Mouse (Mus musculus): Measurements from ENCODE around the gene Psmd4. TPM values are rescaled to one million over a fixed set of nuclear protein-coding genes. Genes with fewer than 3 reads are reported as not detected.

Psmd4 gene
- polyA plus RNA-seq (2012; fragmentation: generic; extraction: Trizol): 338 TPM

DNA sequence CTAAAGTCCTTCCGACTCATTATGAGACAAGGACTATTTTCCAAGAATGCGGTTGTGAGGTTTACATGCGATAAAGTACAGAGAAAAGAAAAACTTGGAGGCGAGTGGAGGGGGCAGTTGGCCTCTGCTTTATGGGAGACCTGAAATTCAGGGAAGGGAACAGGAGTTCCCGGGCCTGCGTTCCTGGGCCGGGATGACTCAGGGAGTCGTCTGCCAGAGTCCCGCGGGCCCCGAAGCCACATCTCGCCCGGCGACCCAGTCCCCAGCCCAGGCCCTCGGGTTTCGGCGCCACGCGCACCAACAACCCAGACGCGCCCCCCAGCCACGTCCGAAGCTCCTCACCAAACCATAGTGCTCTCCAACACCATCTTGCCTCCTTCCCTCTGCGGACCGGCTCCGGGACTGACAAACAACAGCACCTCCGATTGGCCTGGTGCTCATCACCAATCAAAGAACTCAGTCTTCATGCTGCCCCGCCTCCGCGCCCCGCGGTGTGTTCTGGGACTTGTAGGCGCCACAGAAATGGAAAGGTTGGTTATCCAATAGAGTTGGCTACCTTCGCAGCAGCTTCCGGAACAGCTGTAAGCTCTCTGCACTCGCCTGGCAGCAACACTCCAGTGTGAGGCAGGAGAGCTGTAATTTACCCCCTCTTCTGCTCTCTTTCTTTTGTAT lies at the start of gene Psmd4:
Gene Psmd4, minus strand, starts transcription at position 449 of the 672 bp plus-strand sequence.
- peaks cover 48% of the 10 kb centered on the region for H3K79me2 ChIP-seq (ENCODE audit: control insufficient read depth, insufficient read depth)
- TF ChIP-seq MYOD1 (IDR thresholded peaks at IDR 0.05; ENCODE audit: control insufficient read depth in 1 of 3, insufficient read length in 2 of 3, low read depth in 2 of 3) (peak in 2 of 3 experiments; percentile 53 to 79), POLR2AphosphoS2 (IDR thresholded peaks at IDR 0.05; ENCODE audit: insufficient read length, low read depth) (peak; percentile 91), E2F4 (IDR thresholded peaks at IDR 0.05; ENCODE audit: insufficient read depth) (no peak), MYOG (IDR thresholded peaks at IDR 0.05; ENCODE audit: control insufficient read depth in 1 of 3, insufficient read depth in 1 of 3, insufficient read length in 2 of 3, low read depth in 2 of 3) (peak; percentile 34 to 79 (median 70)), POLR2A (IDR thresholded peaks at IDR 0.05; ENCODE audit: insufficient read length, low read depth) (peak; percentile 95), SRF (IDR thresholded peaks at IDR 0.05; ENCODE audit: control insufficient read depth, insufficient read length, low read depth) (peak; percentile 66)
- H3K4me2 ChIP-seq (ENCODE audit: low read depth): peak within 1 kb of the TSS; percentile 83
- peak within 1 kb of the TSS; percentile 53 for H3K4me3 ChIP-seq
- H3ac ChIP-seq (ENCODE audit: control insufficient read depth, insufficient read length): peak within 1 kb of the TSS; percentile 58
- H3K36me3 ChIP-seq (ENCODE audit: control insufficient read depth, insufficient read depth): no peaks in the 10 kb centered on the region
- H3K27me3 ChIP-seq (ENCODE audit: control insufficient read depth, insufficient read depth, insufficient read length): no peaks in the 10 kb centered on the region

GRCm38 (mm10) chr3:95088071-95088470 lies 45.7 kb upstream of the Psmd4 start:
- TF ChIP-seq CEBPB (IDR thresholded peaks at IDR 0.05; ENCODE audit: insufficient read depth, poor library complexity, severe bottlenecking) (no peak), MAX (IDR thresholded peaks at IDR 0.05; ENCODE audit: low read depth) (no peak), SRF (IDR thresholded peaks at IDR 0.05; ENCODE audit: control insufficient read depth, insufficient read length, low read depth) (no peak), REST (IDR thresholded peaks at IDR 0.05; ENCODE audit: insufficient read depth, insufficient read length) (no peak), TCF12 (IDR thresholded peaks at IDR 0.05; ENCODE audit: insufficient read depth, poor library complexity, severe bottlenecking) (no peak), E2F4 (IDR thresholded peaks at IDR 0.05; ENCODE audit: insufficient read depth) (no peak), MYOG (IDR thresholded peaks at IDR 0.05; ENCODE audit: control insufficient read depth in 1 of 3, insufficient read depth in 1 of 3, insufficient read length in 2 of 3, low read depth in 2 of 3) (no peak), USF1 (IDR thresholded peaks at IDR 0.05; ENCODE audit: low read depth) (no peak), TCF3 (IDR thresholded peaks at IDR 0.05; ENCODE audit: insufficient read length, low read depth) (no peak), POLR2AphosphoS2 (IDR thresholded peaks at IDR 0.05; ENCODE audit: insufficient read length, low read depth) (no peak), POLR2A (IDR thresholded peaks at IDR 0.05; ENCODE audit: insufficient read length, low read depth) (no peak)
- Histone ChIP-seq H3K4me2 (ENCODE audit: low read depth) (no peak overlapping the region), H3K27me3 (ENCODE audit: control insufficient read depth, insufficient read depth, insufficient read length) (no peaks in the 10 kb centered on the region), H3K4me3 (no peak overlapping the region), H3K79me2 (ENCODE audit: control insufficient read depth, insufficient read depth) (peaks cover 49% of the 10 kb centered on the region), H3K36me3 (ENCODE audit: control insufficient read depth, insufficient read depth) (no peaks in the 10 kb centered on the region), H3ac (ENCODE audit: control insufficient read depth, insufficient read length) (no peak overlapping the region)

GRCm38 (mm10) chr3:95071606-95072005 lies 29.2 kb upstream of the Psmd4 start:
- Histone ChIP-seq H3ac (ENCODE audit: control insufficient read depth, insufficient read length) (no peak overlapping the region), H3K36me3 (ENCODE audit: control insufficient read depth, insufficient read depth) (peaks cover 68% of the 10 kb centered on the region), H3K4me2 (ENCODE audit: low read depth) (no peak overlapping the region), H3K79me2 (ENCODE audit: control insufficient read depth, insufficient read depth) (no peaks in the 10 kb centered on the region), H3K27me3 (ENCODE audit: control insufficient read depth, insufficient read depth, insufficient read length) (no peaks in the 10 kb centered on the region), H3K4me3 (no peak overlapping the region)
- TF ChIP-seq CEBPB (IDR thresholded peaks at IDR 0.05; ENCODE audit: insufficient read depth, poor library complexity, severe bottlenecking) (no peak), MYOD1 (IDR thresholded peaks at IDR 0.05; ENCODE audit: control insufficient read depth in 1 of 3, insufficient read length in 2 of 3, low read depth in 2 of 3) (no peak), TCF12 (IDR thresholded peaks at IDR 0.05; ENCODE audit: insufficient read depth, poor library complexity, severe bottlenecking) (no peak), REST (IDR thresholded peaks at IDR 0.05; ENCODE audit: insufficient read depth, insufficient read length) (no peak), POLR2AphosphoS2 (IDR thresholded peaks at IDR 0.05; ENCODE audit: insufficient read length, low read depth) (no peak), E2F4 (IDR thresholded peaks at IDR 0.05; ENCODE audit: insufficient read depth) (no peak), POLR2A (IDR thresholded peaks at IDR 0.05; ENCODE audit: insufficient read length, low read depth) (no peak), MAX (IDR thresholded peaks at IDR 0.05; ENCODE audit: low read depth) (no peak), SRF (IDR thresholded peaks at IDR 0.05; ENCODE audit: control insufficient read depth, insufficient read length, low read depth) (no peak)

DNA sequence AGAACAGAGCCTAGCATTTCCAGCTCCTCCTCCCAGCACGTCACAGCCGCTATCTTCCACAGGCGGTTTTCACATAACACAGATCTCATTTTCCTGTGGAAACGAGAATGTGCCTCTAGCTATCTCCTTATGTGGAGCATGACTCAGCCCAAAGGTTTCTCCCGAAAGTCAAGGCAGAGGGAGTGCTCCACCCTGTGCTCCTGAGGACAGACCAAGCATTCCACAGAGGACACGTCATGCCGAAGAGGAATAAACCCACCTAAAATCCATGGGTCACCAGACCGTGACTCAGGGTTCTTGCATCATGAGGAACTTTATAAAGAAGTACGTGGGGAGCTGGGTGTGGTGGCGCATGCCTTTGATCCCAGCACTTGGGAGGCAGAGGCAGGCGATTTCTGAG lies 24.2 kb upstream of the Psmd4 start:
- Histone ChIP-seq H3K4me2 (ENCODE audit: low read depth) (peak overlapping the region; percentile 12), H3K79me2 (ENCODE audit: control insufficient read depth, insufficient read depth) (no peaks in the 10 kb centered on the region), H3ac (ENCODE audit: control insufficient read depth, insufficient read length) (no peak overlapping the region), H3K27me3 (ENCODE audit: control insufficient read depth, insufficient read depth, insufficient read length) (no peaks in the 10 kb centered on the region), H3K36me3 (ENCODE audit: control insufficient read depth, insufficient read depth) (peaks cover 61% of the 10 kb centered on the region), H3K4me3 (no peak overlapping the region)
- TF ChIP-seq CEBPB (IDR thresholded peaks at IDR 0.05; ENCODE audit: insufficient read depth, poor library complexity, severe bottlenecking) (peak; percentile 69), MYOD1 (IDR thresholded peaks at IDR 0.05; ENCODE audit: control insufficient read depth in 1 of 3, insufficient read length in 2 of 3, low read depth in 2 of 3) (no peak)

- TF ChIP-seq MAX (IDR thresholded peaks at IDR 0.05; ENCODE audit: low read depth) (no peak), USF1 (IDR thresholded peaks at IDR 0.05; ENCODE audit: low read depth) (no peak), E2F4 (IDR thresholded peaks at IDR 0.05; ENCODE audit: insufficient read depth) (no peak), MYOD1 (IDR thresholded peaks at IDR 0.05; ENCODE audit: control insufficient read depth in 1 of 3, insufficient read length in 2 of 3, low read depth in 2 of 3) (no peak), TCF3 (IDR thresholded peaks at IDR 0.05; ENCODE audit: insufficient read length, low read depth) (no peak), SRF (IDR thresholded peaks at IDR 0.05; ENCODE audit: control insufficient read depth, insufficient read length, low read depth) (no peak), POLR2A (IDR thresholded peaks at IDR 0.05; ENCODE audit: insufficient read length, low read depth) (no peak), MYOG (IDR thresholded peaks at IDR 0.05; ENCODE audit: control insufficient read depth in 1 of 3, insufficient read depth in 1 of 3, insufficient read length in 2 of 3, low read depth in 2 of 3) (peak in 1 of 3 experiments; percentile 34), POLR2AphosphoS2 (IDR thresholded peaks at IDR 0.05; ENCODE audit: insufficient read length, low read depth) (no peak), TCF12 (IDR thresholded peaks at IDR 0.05; ENCODE audit: insufficient read depth, poor library complexity, severe bottlenecking) (no peak), CEBPB (IDR thresholded peaks at IDR 0.05; ENCODE audit: insufficient read depth, poor library complexity, severe bottlenecking) (peak; percentile 65; the same call in 1 of the 2 replicates), REST (IDR thresholded peaks at IDR 0.05; ENCODE audit: insufficient read depth, insufficient read length) (no peak)
- H3K27me3 ChIP-seq (ENCODE audit: control insufficient read depth, insufficient read depth, insufficient read length): no peaks in the 10 kb centered on the region
- no peak overlapping the region for H3K4me3 ChIP-seq
- peak overlapping the region; percentile 12 for H3K4me2 ChIP-seq (ENCODE audit: low read depth)
- H3K79me2 ChIP-seq (ENCODE audit: control insufficient read depth, insufficient read depth): no peaks in the 10 kb centered on the region
- no peak overlapping the region for H3ac ChIP-seq (ENCODE audit: control insufficient read depth, insufficient read length)
- H3K36me3 ChIP-seq (ENCODE audit: control insufficient read depth, insufficient read depth): peaks cover 61% of the 10 kb centered on the region
These were observed 23.7 kb upstream of the Psmd4 start for GRCm38 (mm10) chr3:95066095-95066494.
